Mouse (Mus musculus) heart, adult 11 months (tissue): ENCODE data around the gene Drc3.

ENCODE experiments used
- DNase-seq: peaks from one replicate; pipeline ENCODE4 v3.0.0; 2022

Drc3 gene

DNA sequence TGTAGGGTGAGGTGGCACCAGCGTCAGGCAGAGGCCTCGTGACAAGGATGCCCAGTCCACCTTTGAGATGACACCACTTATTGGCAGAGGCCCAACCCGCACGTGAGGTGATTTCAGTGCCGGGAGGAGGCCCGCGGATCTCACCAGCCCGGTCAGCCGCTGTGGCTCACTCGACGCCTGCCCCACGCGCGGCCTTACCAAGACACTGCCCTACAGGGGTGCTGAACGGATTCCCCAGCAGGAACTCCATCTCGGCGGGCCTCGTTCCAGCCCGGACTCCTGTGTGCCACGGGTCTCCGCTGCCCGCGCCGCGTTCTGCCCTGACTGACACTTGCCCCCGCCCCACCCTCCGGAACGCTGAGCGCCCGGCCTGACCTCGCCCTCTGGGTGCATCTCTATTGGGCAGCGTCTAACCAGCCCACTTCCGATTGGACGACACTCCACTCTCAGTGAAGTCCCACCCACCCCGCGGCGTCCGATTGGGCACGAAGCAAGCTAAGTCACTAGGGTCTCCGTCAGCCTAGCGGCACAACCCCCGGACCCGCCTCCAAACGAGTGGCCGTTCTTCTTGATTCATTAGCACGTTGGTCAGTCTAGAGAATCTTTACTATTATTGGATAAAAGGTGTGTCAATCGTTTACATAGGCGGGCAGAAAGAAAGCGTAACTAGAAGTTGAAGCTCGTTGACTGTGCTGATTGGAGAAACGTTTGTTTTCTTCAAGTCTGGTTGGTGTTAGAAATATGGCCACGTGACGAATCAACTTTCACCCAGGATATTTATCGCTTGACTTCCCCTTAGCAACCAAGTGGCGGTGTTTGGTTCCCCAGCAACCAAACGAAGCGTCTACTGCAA, at the start of gene Drc3, which contains the start of gene Tom1l2:
TSS of gene Drc3 (plus strand) at position 771 of the 853 bp plus-strand sequence.
TSS of gene Tom1l2 (minus strand) at position 347 of the 853 bp plus-strand sequence.
- DNase-seq = peak; percentile 100

DNA sequence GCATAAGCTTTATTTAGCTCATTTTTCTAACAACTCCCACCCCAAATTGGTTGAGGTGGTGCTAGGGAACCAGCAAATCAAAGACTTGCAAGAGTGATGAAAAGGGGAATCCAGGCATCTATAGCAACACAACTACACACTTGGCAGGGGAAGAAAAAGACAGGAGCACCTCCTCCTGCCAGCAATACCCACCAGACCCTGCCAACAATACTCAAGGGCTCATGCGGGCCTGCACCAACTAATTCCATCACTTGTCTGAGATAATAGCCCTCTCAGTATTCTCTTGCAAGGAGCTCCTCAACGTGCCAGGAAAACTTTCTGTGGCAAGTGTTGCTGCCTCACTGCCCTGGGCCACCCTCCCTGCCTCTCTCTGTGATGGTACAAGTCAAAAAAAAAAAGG, 49.6 kb upstream of the Drc3 start:
- no peak for DNase-seq

DNA sequence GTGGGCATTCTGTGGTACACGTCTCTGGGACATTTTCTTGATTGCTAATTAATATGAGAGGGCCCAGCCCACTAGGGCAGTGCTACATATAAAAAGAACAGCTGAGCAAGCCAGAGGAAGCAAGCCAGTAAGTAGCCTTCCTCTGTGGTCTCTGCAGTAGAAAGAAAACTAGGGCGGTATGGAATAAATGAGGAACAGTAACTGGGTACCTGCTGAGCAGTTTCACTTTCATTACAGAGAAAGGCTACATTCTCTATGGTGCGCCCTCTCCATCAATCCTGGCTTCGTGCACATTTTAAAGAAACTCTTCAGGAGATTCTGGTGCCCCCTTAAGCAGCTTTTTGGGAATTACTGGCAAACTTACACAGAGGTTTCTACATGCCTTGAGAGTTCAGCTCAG, 47.5 kb upstream of the Drc3 start:
- no peak for DNase-seq

- no peak for DNase-seq
Measured at GRCm38 (mm10) chr11:60306834-60307233, 46.3 kb upstream of the Drc3 start.

- DNase-seq = no peak
Measured at GRCm38 (mm10) chr11:60307375-60307825, 45.7 kb upstream of the Drc3 start.

DNA sequence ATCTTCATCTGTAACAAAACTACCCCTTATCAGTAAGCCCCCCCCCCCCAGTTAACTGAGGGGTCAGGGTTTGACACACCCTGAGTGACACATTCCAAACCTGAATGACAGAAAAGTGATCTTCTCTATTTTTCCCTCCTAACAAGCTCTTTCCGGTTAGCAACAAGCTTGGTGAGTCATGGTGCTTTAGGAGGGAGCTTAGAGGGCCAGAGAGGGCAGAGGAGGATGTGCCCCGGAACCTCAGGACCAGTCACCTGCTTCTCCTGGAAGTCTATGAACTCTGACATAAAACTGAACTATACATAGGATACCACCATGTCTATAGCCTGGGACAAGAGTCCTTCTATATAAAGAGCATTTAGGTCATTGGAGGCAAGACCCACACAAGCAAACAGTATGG, 45.1 kb upstream of the Drc3 start:
- no peak for DNase-seq

- no peak for DNase-seq
Measured at GRCm38 (mm10) chr11:60308506-60309116, 44.5 kb upstream of the Drc3 start.

GRCm38 (mm10) chr11:60309875-60310274, 43.3 kb upstream of the Drc3 start:
- peak; percentile 88 for DNase-seq

- DNase-seq = peak; percentile 97
Measured at GRCm38 (mm10) chr11:60311025-60311854, 41.9 kb upstream of the Drc3 start.

DNA sequence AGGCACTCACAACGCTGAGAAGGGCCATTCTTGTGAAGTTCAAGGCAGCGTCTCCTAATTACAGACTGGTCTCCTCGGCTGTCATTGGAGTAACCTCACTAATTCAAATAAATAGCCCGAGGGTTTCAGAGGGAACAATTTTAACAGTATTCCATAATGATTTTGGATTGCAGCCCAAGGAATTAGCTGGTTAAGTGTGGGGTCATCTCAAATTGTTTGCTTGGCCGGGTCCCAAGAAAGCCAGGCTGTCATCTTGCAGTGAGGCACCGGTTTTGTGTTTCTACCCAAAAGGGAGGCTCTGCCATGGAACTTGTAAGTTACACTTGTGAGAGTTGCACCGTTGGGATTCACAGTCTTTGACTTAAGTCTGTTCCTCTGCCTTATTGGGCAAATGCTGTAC, 36.9 kb upstream of the Drc3 start:
- no peak for DNase-seq

DNA sequence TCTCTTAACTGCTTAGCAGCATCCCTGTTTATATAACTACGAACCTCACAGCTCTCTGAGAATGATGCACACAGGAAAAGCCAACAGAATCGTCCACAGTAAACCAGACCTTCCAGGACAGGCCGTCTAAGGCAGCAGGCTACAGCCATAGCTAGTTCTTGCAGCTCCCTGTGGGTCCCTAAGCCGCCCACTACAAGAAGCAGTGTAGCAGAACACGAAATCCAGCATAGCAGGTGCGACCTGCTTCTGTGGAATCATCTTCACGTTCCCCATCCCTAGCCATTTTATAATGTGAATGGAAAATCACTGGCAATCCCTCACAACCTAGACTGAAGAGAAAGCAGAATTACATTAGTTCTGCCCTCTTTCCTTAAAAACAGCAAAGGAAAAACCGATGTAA, 36.2 kb upstream of the Drc3 start:
- no peak for DNase-seq

DNA sequence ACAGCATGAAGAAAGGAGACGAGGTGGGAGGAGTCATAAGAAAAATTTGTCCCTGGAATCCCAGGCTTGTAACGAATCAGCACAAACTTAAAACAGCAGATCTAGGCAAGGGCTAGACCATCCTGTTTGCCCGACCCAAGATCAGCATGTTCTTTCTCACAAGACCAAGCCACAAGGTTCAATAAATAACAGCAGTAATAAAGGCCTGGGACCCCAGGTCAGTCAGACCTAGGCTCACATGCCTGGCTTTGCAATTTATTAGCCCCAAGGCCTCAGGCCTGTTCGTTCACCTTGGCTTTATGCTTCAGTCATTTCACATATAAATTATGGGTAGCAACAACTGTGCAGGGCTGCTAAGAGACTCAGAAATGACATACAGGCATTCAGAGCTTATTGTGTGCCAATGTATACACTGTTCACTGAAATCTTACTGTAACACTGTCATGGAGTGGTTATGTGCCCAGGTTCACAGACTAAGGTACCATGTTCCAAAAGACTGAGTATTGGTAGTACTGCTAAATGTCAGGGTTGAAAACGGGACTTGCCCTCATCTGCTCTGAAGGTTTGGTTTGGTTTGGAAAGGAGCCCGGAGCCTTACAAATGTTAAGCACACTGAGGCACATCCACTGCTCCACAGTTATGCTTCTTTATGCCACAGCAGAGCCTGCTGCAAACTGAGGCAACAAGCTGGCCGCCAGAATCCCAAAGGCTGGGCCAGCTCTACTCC, 35.6 kb upstream of the Drc3 start:
- no peak for DNase-seq

DNA sequence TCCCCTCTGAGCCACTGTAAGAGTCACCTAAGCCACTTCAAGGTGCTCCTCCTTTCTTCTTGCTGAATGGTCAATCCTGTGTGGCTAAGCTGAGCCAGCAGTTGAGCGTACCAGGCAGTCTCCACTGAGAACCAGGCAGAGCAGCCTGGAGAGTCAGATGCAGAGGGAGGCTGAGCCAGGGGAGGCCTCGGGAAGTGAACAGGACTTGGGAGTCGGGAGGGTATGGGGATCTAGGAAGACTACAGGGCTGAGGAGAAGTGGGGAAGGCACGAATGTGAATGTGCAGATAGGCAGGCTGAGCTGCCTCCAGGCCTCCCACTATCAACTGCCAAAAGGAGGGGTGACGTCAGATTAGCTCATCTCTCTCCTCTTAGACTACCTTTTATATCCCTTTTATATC, 34.4 kb upstream of the Drc3 start:
- DNase-seq = no peak

DNA sequence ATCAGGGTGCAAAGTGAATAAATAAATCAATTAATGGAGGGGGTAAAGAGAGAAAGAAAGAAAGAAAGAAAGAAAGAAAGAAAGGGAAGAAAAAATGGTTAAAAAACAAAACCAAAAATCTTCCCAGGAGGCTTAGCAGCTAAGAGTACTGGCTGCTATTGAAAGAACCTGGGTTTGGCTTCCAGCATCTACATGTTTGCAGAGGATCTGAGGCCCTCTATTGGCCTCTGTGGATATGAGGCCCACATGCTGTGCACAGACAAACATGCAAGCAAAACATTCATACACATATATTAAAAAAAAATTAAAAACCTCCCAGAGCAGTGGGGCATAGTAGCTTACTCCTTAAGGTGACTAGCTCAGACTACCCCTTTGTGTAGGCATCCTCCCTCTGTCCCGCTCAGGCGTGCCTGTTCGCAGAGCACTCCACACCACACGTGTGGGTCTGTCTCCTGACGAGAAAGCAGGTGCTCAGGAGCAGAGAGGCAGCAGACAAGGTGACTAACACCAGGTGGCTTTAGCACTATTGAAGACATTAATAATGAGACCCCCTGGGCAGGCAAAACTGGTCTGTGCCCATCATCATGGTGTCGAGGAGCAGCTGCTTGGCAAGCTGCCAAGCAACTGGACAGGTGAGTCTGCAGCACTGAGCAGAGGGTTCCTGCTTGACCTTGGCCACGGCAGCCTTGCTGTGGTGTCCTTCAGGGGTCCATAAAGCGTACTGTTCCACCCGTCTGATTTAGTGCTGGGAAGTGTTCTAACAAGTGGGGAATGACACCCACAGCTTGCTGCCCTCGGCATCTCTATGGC, 33.7 kb upstream of the Drc3 start:
- no peak for DNase-seq

DNA sequence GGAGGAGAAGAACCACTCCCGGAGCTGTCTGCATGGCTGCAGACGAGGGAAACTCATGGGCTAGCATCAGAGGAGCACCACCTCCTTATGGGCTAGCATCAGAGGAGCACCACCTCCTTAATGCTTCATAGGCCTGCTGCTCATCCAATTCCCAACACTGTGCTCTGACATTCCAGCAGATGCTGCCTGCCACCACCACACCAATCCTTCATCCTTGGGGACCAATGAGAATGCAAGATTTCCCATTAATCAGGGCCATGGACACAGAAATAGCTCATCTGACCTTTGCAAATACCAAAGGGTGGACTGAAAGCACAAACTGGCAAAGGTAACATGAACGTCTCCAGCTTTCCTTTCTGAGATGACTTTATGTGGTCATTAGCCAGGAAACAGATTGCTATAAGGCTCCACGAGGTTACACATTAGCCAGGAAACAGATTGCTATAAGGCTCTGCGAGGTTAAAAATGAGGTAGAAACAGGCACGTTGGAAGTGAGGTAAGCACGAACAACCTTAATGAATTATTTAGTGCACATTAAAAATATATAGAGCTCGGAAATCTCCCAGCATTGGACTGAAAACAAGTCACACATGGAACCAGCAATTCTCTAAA, 32.6 kb upstream of the Drc3 start:
- DNase-seq = no peak

- no peak for DNase-seq
Measured at GRCm38 (mm10) chr11:60321438-60321837, 31.7 kb upstream of the Drc3 start.

- no peak for DNase-seq
Measured at GRCm38 (mm10) chr11:60323731-60324130, 29.4 kb upstream of the Drc3 start.

DNA sequence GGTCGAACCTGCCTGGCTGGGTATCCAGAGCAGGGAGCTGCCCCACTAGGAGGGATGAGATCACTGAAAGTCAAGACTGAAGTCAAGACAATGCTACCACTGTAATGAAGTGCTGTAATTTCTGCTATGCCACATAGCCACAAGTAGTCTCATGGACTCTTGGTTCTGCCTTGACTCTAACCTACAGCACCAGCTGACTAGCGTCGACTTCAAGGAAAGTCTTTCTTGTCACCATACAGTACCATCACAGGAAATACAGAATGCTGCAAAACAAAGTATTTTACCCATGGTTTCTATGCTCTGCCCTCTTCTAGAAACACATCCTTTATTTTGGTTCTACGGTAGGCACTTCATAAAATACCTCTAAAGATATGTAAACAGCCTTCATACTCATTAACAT, 22.6 kb upstream of the Drc3 start:
- no peak for DNase-seq

DNA sequence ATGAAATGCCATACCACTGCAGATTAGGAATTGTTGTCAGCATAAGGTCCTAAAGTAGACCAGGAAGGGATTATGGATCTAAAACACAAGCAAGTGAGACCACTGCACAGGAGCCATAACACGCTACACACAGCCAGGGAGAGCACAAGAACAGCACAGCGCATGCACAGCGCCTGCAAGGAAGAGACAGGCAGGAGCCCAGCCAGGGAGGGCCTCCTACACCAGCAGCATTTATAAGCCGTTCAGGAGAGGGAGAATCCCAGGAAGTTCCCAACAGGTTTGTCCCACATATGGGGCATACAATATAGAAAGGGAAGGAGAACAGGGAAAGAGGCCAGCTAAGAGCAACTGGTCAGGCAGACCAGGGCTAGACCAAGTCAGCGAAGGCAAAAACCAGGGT, 19.7 kb upstream of the Drc3 start:
- DNase-seq = no peak

GRCm38 (mm10) chr11:60334124-60334523, 19.0 kb upstream of the Drc3 start:
- no peak for DNase-seq

DNA sequence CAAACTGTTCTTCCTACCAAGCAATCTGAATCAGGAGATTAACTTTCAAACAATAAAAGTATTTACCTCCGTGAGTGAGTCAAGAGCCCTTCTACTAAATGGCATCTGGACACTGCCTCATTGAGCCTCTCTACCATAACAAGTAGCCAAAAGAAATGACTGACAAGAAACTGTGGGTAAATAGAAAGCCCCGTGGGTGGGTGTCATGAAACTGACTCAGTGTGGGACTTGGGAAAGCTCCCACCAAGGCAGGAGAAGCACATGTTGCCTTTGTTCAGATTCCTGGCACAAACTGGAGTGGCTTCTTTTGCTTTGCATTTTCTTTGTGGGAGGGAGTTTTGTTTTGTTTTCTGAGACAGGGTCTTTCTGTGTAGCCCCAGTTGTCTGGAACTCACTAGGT, 17.4 kb upstream of the Drc3 start:
- no peak for DNase-seq
